Mouse (Mus musculus) naive thymus-derived CD4-positive, alpha-beta T cell, adult 2 months (primary cell): Measurements from ENCODE around the gene Mtfmt.

Source experiments
- DNase-seq: peaks from one replicate; pipeline ENCODE4 v3.0.0-alpha.2; 2011; ENCODE audit warnings: low read depth

Gene Mtfmt

GRCm38 (mm10) chr9:65428003-65428402, 7.6 kb upstream of the Mtfmt start:
- no peak for DNase-seq

- DNase-seq, result no peak
These were observed 5.2 kb upstream of the Mtfmt start for GRCm38 (mm10) chr9:65430401-65430800.

GRCm38 (mm10) chr9:65430921-65431320, 4.7 kb upstream of the Mtfmt start:
- no peak for DNase-seq

GRCm38 (mm10) chr9:65432236-65432635, 3.3 kb upstream of the Mtfmt start:
- DNase-seq, result peak; percentile 84

- peak; percentile 63 for DNase-seq
These were observed 1.4 kb upstream of the Mtfmt start for GRCm38 (mm10) chr9:65434140-65434539.

- DNase-seq, result no peak
These were observed 371 bp upstream of the Mtfmt start for GRCm38 (mm10) chr9:65435211-65435610.

- DNase-seq, result no peak
These were observed 9.1 kb downstream of the Mtfmt start for GRCm38 (mm10) chr9:65444692-65445091.

DNA sequence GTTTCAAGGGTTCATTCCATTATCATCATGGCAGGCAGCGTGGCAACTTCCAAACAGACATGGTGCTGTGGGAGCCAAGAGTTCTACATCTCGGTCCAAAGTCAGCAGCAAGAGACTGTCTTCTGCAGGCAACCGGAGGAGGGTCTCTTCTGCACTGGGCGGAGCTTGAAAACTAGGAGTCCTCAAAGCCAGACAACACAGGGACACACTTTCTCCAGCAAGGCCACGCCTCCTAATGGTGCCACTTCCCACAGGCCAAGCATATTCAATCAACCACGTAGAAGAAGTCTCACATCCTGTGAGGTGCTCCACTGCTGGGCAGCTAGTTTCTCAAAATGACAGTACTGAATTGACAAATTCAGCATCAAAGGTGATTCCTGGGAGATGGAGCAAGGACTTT, 12.4 kb downstream of the Mtfmt start:
- DNase-seq, result no peak

DNA sequence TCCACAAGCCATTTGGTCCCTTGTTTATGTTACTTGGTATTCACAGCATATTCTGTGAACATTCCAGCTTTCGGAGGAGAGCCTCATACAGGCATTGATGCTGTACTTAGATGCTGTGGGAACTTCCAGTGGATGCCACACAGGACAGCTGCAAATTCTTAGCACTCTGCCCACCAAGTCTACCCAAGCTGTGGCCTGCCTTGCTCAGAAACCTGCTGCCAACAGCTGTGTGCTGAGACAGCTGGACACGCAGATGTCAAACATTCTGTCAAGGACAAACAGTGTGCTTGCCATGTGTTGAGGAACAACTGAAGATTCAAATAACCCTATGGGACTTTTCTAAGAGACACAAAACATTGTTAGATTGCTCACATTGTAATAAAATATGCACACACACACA, 23.4 kb downstream of the Mtfmt start:
- no peak for DNase-seq

- DNase-seq, result no peak
These were observed 24.6 kb downstream of the Mtfmt start for GRCm38 (mm10) chr9:65460198-65460597.

- DNase-seq, result peak; percentile 94
These were observed 25.3 kb downstream of the Mtfmt start, which contains the start of gene Spg21 for GRCm38 (mm10) chr9:65460732-65461442. TSS of gene Spg21 (plus strand) at chr9:65460947.

DNA sequence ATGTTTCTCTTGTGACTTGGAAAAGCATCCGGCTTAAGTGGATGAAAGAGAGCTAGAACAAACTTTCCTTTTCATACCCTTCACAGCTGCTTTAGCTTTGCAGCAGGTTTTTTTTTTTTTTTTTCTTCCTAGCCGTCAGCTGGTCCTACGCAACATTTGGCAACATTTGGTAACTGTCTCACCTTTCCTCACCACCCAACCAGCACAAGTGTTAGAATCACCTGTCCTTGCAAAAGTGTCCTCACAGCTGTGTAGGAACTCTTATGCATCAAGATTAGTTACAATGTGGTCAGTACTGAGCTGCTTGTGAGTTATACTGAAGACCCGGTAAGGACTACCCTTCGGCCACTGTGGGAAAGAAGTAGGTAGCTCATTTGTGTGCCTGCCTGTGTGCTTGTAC, 27.0 kb downstream of the Mtfmt start:
- peak; percentile 9 for DNase-seq

DNA sequence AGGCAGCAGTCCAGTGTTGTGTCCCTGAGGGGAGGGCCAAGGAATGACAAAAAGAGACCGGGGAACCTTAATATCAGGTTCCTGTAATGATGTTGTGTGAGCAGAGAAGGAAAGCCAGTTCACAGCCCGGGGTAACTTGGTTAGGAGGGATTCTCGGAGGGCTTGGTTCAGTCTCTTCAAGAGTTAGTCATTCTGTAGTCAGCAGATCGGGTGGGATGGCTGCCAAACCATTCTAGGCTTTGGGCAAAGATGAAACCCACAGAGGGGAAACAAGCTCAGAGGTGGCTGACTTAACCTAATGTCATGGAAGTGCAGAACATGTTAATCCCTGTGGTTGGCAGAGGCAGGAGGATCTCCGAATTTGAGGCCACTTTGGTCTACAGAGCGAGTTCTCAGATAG, 28.6 kb downstream of the Mtfmt start:
- DNase-seq, result no peak

DNA sequence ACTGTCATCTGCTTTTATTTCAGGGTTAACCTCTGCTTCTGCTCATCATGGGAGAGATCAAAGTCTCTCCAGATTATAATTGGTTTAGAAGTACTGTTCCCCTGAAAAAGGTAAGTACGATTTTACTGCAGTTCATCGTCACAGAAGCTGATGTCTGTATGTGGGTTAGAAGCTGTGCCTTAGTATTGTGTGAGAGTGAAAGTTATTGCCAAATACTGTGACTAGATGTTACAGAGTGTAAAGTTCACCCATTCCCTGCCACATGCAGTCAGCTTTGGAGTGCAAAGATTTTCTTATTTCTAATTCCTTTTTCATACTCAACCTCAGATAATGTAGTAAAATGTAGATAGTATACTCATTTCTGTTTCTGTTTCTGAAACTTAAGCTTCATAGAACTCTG, 29.7 kb downstream of the Mtfmt start:
- no peak for DNase-seq

DNA sequence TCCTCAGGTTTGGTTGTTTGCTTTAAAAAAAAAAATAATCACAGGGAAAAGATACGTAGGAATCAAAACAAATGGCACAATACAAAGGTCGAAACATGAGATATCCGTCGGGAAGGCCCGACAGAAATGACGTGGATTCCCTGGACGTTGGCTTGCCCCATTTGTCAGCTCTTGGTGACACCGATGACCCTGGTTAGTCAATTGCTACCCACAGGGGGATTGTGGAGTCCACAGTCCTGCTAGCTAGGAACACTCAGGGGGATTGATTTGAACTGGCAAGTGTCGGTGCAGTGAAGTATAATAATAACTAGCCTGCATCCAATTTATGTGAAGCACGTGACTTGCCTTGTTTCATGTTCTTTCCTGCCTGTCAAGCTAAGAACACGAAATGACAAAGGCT, 32.1 kb downstream of the Mtfmt start:
- no peak for DNase-seq

DNA sequence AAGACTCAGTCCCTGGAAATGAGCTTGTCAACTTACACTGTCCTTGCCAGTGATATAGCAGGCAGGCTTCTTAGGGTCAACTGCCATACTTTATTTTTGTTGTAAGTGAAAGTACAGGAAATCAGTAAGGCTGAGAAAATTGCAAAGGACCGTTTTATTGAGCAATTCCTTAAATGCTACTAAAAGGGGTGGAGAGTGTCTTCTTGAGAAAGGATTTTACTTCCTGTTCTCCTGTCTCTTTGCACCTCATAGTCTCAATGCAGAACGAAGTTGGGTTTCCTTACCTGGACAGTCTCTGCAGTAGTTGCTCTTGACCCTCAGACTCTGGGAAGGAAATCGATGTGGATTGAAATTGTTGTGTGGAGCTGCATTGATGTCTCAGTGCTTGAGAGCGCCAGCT, 37.2 kb downstream of the Mtfmt start:
- no peak for DNase-seq

DNA sequence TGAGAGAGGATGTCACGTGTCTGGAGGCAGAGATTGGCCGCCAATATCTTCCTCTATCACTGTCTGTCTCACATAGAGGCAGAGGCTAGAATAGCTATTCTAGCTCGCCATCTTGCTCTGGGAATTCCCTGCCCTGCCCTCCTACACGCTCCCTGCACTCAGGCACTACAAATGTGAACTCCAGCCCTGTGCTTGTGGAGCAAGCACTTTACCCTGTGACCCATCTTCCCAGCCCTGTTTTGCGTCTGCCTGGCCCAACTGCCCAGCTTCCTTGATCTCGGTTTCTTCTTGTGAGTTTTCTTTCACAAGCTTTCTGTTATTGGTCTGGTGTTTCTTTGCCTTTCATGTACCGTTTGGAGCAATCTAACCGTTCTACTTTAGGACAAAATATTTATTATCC, 43.6 kb downstream of the Mtfmt start:
- DNase-seq, result no peak

- no peak for DNase-seq
These were observed 44.5 kb downstream of the Mtfmt start for GRCm38 (mm10) chr9:65480071-65480470.

GRCm38 (mm10) chr9:65491476-65491875, 55.9 kb downstream of the Mtfmt start:
- no peak for DNase-seq

GRCm38 (mm10) chr9:65492351-65492750, 56.8 kb downstream of the Mtfmt start:
- no peak for DNase-seq

DNA sequence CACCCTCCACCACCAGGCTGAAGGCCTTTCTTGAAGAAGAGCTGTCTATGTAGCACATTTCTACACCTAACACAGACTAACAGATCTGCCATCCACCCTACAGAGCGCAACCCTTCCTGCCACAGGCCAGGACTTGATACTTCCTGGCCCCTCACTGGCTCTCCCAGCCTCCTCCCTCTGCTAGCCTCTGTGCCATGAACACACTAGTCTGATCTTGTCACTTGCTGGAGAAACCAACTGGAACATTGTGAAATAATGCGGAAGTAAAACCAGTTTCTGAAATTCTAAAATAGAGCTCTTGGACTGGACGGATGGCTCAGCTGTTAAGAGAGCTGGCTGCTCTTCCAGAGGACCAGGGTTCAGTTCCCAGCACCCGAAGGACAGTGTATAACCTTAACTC, 57.3 kb downstream of the Mtfmt start:
- no peak for DNase-seq

DNA sequence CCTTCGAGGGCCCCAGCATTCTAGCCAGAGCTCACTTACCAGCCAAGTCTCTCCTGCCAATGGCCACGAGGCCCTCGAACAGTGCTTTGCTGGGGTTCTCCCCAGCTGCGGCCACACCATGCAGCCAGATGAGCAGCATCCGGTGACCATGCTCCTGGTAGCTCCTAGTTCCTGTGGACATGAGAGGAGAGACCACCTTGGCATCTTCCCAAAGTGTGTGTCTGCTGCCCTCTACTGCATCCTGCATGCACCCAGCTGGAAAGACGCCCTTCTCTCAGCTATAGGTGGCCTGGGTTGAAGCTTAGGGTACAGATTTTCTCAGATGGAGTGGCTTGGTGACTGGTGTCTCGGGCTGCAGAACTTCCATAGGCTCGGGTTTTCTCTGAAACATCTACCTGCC, 66.6 kb downstream of the Mtfmt start:
- no peak for DNase-seq
